26 mouse cellular contexts compared by ENCODE assay signal in genomic region chr11:36929817-36930216, GRCm38 (mm10).
"Had no signal": no experiment of that assay in that cellular context is flagged by ENCODE, and none has a peak within 500 bp of the region (broad histone marks: within the 10 kb centered on the region; RNA-seq: fewer than 3 reads in every experiment).

No protein-coding gene starts in this region.

- H3K4me3 ChIP-seq: gastrocnemius, adult 2 months; heart, embryonic 10.5 days; heart, embryonic 12.5 days; hindbrain, embryonic 10.5 days; hindbrain, embryonic 12.5 days; intestine, embryonic 15.5 days; layer of hippocampus, adult 2 months; left cerebral cortex, adult 2 months; limb, embryonic 10.5 days; limb, embryonic 12.5 days; liver, embryonic 13.5 days; liver, embryonic 15.5 days had no signal

- H3K27ac ChIP-seq: gastrocnemius, adult 2 months; heart, embryonic 10.5 days; hindbrain, embryonic 10.5 days; hindbrain, embryonic 12.5 days; hindbrain, embryonic 14.5 days; intestine, embryonic 15.5 days; kidney, postnatal 0 days; layer of hippocampus, adult 2 months; left cerebral cortex, adult 2 months; limb, embryonic 10.5 days; limb, embryonic 12.5 days; liver, embryonic 13.5 days; liver, embryonic 15.5 days had no signal

- H3K9me3 ChIP-seq: heart, embryonic 10.5 days; heart, embryonic 12.5 days; hindbrain, embryonic 10.5 days; hindbrain, embryonic 12.5 days; intestine, embryonic 15.5 days; limb, embryonic 10.5 days; limb, embryonic 12.5 days; liver, embryonic 13.5 days; liver, embryonic 15.5 days had no signal

- H3K36me3 ChIP-seq: heart, embryonic 10.5 days; heart, embryonic 12.5 days; hindbrain, embryonic 10.5 days; hindbrain, embryonic 12.5 days; intestine, embryonic 15.5 days; limb, embryonic 10.5 days; limb, embryonic 12.5 days; liver, embryonic 13.5 days; liver, embryonic 15.5 days had no signal

- H3K4me2 ChIP-seq: heart, embryonic 12.5 days; hindbrain, embryonic 12.5 days; hindbrain, embryonic 14.5 days; intestine, embryonic 15.5 days; limb, embryonic 12.5 days; liver, embryonic 11.5 days; liver, embryonic 13.5 days; liver, embryonic 15.5 days had no signal

- H3K9ac ChIP-seq: heart, embryonic 12.5 days; hindbrain, embryonic 12.5 days; hindbrain, embryonic 14.5 days; intestine, embryonic 15.5 days; limb, embryonic 12.5 days; liver, embryonic 13.5 days; liver, embryonic 15.5 days had no signal

- H3K4me1 ChIP-seq: heart, embryonic 10.5 days; heart, embryonic 12.5 days; hindbrain, embryonic 12.5 days; intestine, embryonic 15.5 days; limb, embryonic 10.5 days; limb, embryonic 12.5 days; liver, embryonic 13.5 days; liver, embryonic 15.5 days had no signal

- DNase-seq: gastrocnemius, adult 2 months; gastrocnemius, postnatal 10 days; gastrocnemius, postnatal 25 days; heart, postnatal 10 days; heart, postnatal 4 days; kidney, adult 18-20 months; kidney, postnatal 25 days; kidney, postnatal 4 days; liver; liver, embryonic 13.5 days had no signal

- ATAC-seq: hindbrain, embryonic 16.5 days; inflammation-experienced regulatory T-cells, adult 6 months; intestine, embryonic 15.5 days; intestine, postnatal 0 days had no signal

- H3K27me3 ChIP-seq: heart, embryonic 12.5 days; hindbrain, embryonic 12.5 days; intestine, embryonic 15.5 days; limb, embryonic 12.5 days; liver, embryonic 13.5 days; liver, embryonic 15.5 days had no signal
